ENCODE assay signal across 8 mouse cellular contexts in the genomic region with DNA sequence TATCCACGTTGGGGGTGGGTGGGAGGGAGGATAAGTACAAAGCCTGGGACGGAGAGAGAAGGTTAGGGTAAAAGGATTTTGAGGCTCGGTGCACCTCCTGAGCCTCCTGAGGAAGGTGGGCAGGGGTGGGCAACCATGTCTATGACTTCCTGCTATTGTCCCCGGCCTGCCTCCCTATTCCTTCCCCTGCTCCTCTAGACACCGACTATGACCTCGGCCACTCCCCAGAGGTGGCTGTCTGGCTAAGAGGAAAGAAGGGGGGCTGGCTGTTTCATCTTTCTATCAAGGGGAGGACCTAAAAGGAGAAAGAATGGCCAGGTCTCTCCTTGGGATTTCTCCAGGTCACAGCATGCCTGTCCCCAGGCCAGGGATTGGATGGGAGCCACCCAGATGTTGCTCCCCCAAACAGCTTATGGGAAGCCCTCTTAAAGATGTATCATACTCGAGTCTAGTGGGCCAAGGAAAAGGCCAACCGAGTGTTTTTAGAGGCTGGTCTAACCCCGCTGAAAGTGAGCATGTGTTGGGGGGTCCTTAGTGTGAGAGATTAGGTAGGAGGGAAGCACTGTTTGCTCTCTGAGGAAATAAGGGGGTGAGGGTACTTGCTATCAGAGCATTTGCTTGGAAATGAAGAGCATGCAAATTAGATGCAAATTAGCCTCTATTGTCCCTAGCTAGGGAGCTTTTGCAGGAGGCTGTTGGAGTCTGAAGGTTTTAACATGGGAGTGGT. TPM values are rescaled to one million over a fixed set of nuclear protein-coding genes. Genes with fewer than 3 reads are reported as not detected.
DNase-seq lines count a peak whose midpoint lies in the region; ATAC-seq and TF ChIP-seq lines count a peak whose summit lies in the region.

No protein-coding gene starts in this region.

- no peaks in the 10 kb centered on the region; the same call in 1 of the 2 replicates for H3K36me3 ChIP-seq in neural tube, embryonic 11.5 days (ENCODE audit: control insufficient read depth, insufficient read depth, low read length)
- peaks cover 23% of the 10 kb centered on the region for H3K36me3 ChIP-seq in limb, embryonic 14.5 days (ENCODE audit: control insufficient read depth, insufficient read depth, low read length)

- H3K27ac ChIP-seq in neural tube, embryonic 11.5 days (ENCODE audit: low read depth, low read length) = peak overlapping the region; percentile 29; the same call in 1 of the 2 replicates
- peak overlapping the region; percentile 63; the same call in 1 of the 2 replicates for H3K27ac ChIP-seq in limb, embryonic 14.5 days (replicated peaks; ENCODE audit: low read depth, low read length)

- H3K4me1 ChIP-seq in neural tube, embryonic 11.5 days (ENCODE audit: control insufficient read depth, insufficient read depth, low read length) = peaks cover 24% of the 10 kb centered on the region
- H3K4me1 ChIP-seq in limb, embryonic 14.5 days (ENCODE audit: control insufficient read depth, insufficient read depth, low read length) = peaks cover 15% of the 10 kb centered on the region; the same call in 1 of the 2 replicates

- ATAC-seq in cerebellum, adult (ENCODE audit: insufficient number of reproducible peaks, low FRiP score, low TSS enrichment) = no peak
- ATAC-seq in neural tube, embryonic 11.5 days (ENCODE audit: insufficient read depth, low FRiP score, low TSS enrichment) = no peak
- ATAC-seq in limb, embryonic 14.5 days (ENCODE audit: low FRiP score, low read depth) = no peak

- peak overlapping the region; percentile 86 for H3K4me3 ChIP-seq in neural tube, embryonic 11.5 days (ENCODE audit: low read depth, low read length)
- H3K4me3 ChIP-seq in limb, embryonic 14.5 days (replicated peaks; ENCODE audit: low read length) = peak overlapping the region; percentile 93

- peak overlapping the region; percentile 66 for H3K4me2 ChIP-seq in neural tube, embryonic 11.5 days (ENCODE audit: low read depth)
- H3K4me2 ChIP-seq in limb, embryonic 14.5 days (replicated peaks; ENCODE audit: low read depth, low read length, severe bottlenecking) = peak overlapping the region; percentile 82

- TF ChIP-seq POLR2A in limb, embryonic 14.5 days (IDR thresholded peaks at IDR 0.05; ENCODE audit: borderline replicate concordance, extremely low read depth, insufficient read depth, insufficient read length) = no peak

- no peaks in the 10 kb centered on the region for H3K27me3 ChIP-seq in neural tube, embryonic 11.5 days (ENCODE audit: control insufficient read depth, insufficient read depth, low read length)
- no peaks in the 10 kb centered on the region for H3K27me3 ChIP-seq in limb, embryonic 14.5 days (ENCODE audit: control insufficient read depth, insufficient read depth, low read length)

- H3K9me3 ChIP-seq in neural tube, embryonic 11.5 days (ENCODE audit: control insufficient read depth, low read length) = no peaks in the 10 kb centered on the region
- H3K9me3 ChIP-seq in limb, embryonic 14.5 days (ENCODE audit: control insufficient read depth, low read length) = no peaks in the 10 kb centered on the region

- peak; percentile 52 for DNase-seq in cerebellum, adult 11-12 months
- peak; percentile 23 for DNase-seq in neural tube, embryonic 11.5 days (ENCODE audit: low spot score)
- no peak for DNase-seq in neural tube, embryonic 10.5 days (ENCODE audit: extremely low spot score, low spot score)
- DNase-seq in limb, embryonic 14.5 days (ENCODE audit: low spot score) = peak; percentile 41
- peak; percentile 44 for DNase-seq in testis, postnatal 10 days (ENCODE audit: low spot score)
- DNase-seq in layer of hippocampus, adult 11-12 months (ENCODE audit: low spot score) = no peak
- DNase-seq in left cerebral cortex, adult 9 months (ENCODE audit: low spot score in 2 of 2) = no peak

- 4% methylated on average over 9 of the region's 9 CpGs for WGBS in neural tube, embryonic 11.5 days
- 6% methylated on average over 9 of the region's 9 CpGs for WGBS in limb, embryonic 14.5 days

- H3K9ac ChIP-seq in neural tube, embryonic 11.5 days (ENCODE audit: low read length) = peak overlapping the region; percentile 87
- peak overlapping the region; percentile 74 for H3K9ac ChIP-seq in limb, embryonic 14.5 days (ENCODE audit: low read depth, low read length, severe bottlenecking)

RNA-seq across cellular contexts. Expression of gene Sema6c, which starts 1.5 kb away (rescaled TPM):
- polyA plus RNA-seq in neural tube, embryonic 11.5 days (2014; fragmentation: Nextera tagmentation; extraction: Ambion mirVana) = 22.5 and 24.4 TPM in 2 replicates
- 56.5 and 79.0 TPM in 2 replicates for polyA plus RNA-seq in limb, embryonic 14.5 days (2012; rRNA removed)
- 14.0 and 15.7 TPM in 2 replicates for polyA plus RNA-seq in limb, embryonic 14.5 days (2014; fragmentation: Nextera tagmentation; extraction: Ambion mirVana)

RNA-seq across cellular contexts. Expression of gene Tnfaip8l2, which starts 19.6 kb away (rescaled TPM):
- 1.4 and 1.5 TPM in 2 replicates for polyA plus RNA-seq in neural tube, embryonic 11.5 days (2014; fragmentation: Nextera tagmentation; extraction: Ambion mirVana)
- polyA plus RNA-seq in limb, embryonic 14.5 days (2012; rRNA removed) = 4.4 and 4.9 TPM in 2 replicates
- 6.1 and 8.0 TPM in 2 replicates for polyA plus RNA-seq in limb, embryonic 14.5 days (2014; fragmentation: Nextera tagmentation; extraction: Ambion mirVana)

RNA-seq across cellular contexts. Expression of gene Lysmd1, which starts 27.9 kb away (rescaled TPM):
- 15.5 and 17.9 TPM in 2 replicates for polyA plus RNA-seq in neural tube, embryonic 11.5 days (2014; fragmentation: Nextera tagmentation; extraction: Ambion mirVana)
- polyA plus RNA-seq in limb, embryonic 14.5 days (2012; rRNA removed) = 11.7 and 11.8 TPM in 2 replicates
- polyA plus RNA-seq in limb, embryonic 14.5 days (2014; fragmentation: Nextera tagmentation; extraction: Ambion mirVana) = 13.3 and 15.3 TPM in 2 replicates

RNA-seq across cellular contexts. Expression of gene Scnm1, which starts 28.0 kb away (rescaled TPM):
- polyA plus RNA-seq in neural tube, embryonic 11.5 days (2014; fragmentation: Nextera tagmentation; extraction: Ambion mirVana) = 85.0 and 89.6 TPM in 2 replicates
- polyA plus RNA-seq in limb, embryonic 14.5 days (2012; rRNA removed) = 85.0 and 106 TPM in 2 replicates
- polyA plus RNA-seq in limb, embryonic 14.5 days (2014; fragmentation: Nextera tagmentation; extraction: Ambion mirVana) = 65.7 and 73.1 TPM in 2 replicates

RNA-seq across cellular contexts. Expression of gene Tmod4, which starts 37.5 kb away (rescaled TPM):
- 0.57 and 1.0 TPM in 2 replicates for polyA plus RNA-seq in neural tube, embryonic 11.5 days (2014; fragmentation: Nextera tagmentation; extraction: Ambion mirVana)
- polyA plus RNA-seq in limb, embryonic 14.5 days (2012; rRNA removed) = 3.2 and 5.0 TPM in 2 replicates
- polyA plus RNA-seq in limb, embryonic 14.5 days (2014; fragmentation: Nextera tagmentation; extraction: Ambion mirVana) = 2.9 and 3.7 TPM in 2 replicates

Comparison
In these comparisons a context has a peak if more than half of its experiments do, and no peak if none do; other contexts are left out.
1. DNase-seq: peak in cerebellum, adult 11-12 months (single experiment), neural tube, embryonic 11.5 days (single experiment), limb, embryonic 14.5 days (single experiment) and testis, postnatal 10 days (single experiment); none in neural tube, embryonic 10.5 days (single experiment), layer of hippocampus, adult 11-12 months (single experiment) and left cerebral cortex, adult 9 months (0 of 2).